Mouse (Mus musculus): ENCODE measurements at regions not wholly inside any gene's neighbourhood (a gene's known extent, or its start where the extent isn't known, plus 50 kb on each side); places are given as distances from the start of the nearest gene placed in this dataset.

DNA sequence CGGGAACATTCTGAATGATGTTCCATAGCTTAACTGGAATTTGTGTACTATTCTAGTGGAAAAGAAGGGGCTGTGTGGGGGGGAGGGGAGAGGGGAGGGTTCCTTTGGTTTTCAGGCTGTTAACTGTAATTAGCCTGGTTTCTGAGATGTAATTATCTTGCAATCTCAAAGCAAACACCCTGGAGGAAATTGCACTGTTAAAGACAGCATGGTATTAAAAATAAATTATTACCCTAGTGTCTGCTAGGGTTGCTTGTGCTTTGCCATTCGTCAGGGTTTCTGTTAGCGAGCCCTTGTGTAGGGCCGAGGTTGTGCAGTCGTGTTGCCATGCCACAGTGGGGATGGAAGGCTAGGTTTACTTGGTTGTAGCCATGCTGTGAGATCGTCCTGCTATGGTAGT is 105.0 kb upstream of the Ppp2r3a start:
- DNase-seq, result no peak

DNA sequence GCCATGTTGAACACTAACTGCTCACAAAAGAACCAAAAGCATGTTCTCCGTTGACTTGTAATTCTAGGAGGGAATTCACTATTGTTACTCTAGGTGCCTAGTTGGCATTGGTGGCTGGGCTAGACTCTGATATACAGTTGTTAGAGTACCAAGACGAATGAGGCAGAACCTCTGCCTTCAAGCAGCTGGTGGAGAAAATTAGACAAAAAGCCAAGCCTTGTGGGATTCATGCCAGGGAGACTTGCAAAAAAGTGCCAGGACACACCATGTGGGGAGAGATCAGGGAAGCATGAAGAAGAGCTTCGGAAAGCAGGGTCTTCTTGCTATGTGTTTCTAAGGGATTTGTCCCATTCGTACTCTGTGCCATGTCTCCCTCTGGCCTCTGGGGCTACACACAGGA is 97.2 kb upstream of the Ppp2r3a start:
- no peak for DNase-seq

DNA sequence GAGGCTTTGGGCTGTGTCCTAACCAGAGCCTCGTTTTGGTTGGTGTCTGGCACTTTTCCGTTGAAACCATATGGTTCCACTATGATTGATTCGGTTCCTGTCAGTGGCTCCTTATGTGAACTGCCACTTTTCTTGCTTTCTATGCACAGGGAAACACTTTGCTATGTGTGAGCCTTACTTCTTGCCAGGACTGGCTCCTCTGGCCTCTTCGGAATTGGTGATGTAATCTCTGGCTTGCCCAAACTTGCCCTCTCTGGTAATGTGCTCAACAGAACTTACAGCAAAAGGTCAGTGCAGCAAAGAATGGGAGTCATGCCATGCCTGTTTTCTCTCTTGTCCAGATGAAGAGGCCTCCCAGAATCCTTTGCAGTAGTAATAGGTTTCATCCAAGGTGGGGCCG is 91.3 kb upstream of the Ppp2r3a start:
- no peak for DNase-seq

DNA sequence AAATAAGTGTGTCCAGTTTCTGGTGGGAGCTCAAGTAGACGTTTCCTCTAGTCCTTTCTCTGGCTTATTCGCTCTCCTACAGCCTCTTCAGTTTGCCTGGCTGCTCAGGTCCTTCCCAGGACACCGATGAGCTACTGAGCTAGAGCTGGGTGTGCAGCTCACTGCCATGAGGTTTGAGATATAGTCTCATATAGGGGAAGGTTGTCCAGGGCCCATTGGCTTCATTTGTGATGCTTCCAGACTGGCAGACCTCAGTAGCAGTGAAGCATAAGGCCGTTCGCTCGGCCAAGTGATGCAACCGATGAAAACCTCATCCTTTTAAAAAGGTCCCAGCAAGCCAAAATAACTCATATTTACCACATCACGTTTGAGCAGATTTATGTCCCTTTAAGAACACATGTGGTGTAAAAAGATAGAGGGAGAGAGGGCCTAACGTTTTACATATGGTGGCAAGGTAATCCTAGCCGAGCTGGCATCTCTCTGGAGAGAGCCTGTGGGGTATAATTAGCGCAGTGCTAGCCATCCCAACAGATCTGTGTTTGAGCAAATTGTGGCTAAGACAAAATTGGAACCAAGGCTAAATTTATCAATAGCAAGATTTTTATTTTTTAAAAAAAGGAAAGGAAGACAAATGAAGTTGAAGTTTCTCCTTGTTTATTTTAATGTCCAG is 89.3 kb upstream of the Ppp2r3a start:
- DNase-seq, result no peak

DNA sequence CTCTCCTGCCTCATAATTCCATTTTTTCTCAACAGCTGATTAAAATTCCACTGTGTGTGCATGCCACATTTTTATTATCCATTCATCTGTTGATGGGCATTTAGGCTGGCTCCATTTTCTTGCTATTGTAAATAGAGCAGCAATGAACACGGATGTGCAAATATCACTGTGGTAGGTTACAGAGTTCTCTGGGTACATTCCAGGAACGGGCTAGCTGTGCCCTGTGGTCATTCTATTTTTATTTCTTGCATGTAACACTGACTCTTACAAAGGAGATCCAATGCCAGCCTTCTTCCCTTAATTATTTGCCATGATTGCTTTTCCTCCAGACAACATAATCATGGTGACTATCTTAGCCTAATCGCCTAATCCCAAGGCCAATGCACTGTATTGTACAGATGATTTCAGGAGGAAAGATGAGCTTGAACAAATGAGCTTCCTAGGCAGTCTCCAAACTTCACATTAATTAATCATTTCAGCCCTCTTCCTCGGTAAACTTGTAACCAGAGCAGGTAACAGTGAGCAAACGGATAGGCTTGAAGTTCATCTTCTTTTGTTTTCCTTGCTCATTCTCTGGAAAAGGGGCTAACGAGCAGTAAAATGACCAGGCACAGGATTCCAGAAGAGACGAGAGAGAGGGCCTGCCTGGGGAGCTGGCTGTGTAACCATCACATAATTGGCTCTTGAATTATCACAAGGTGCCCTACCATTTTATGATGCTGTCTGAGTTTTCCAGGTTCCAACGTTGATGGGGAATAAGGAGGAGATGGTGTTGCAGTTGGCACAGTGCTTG is 77.6 kb upstream of the Ppp2r3a start:
- DNase-seq, result peak; percentile 40

DNA sequence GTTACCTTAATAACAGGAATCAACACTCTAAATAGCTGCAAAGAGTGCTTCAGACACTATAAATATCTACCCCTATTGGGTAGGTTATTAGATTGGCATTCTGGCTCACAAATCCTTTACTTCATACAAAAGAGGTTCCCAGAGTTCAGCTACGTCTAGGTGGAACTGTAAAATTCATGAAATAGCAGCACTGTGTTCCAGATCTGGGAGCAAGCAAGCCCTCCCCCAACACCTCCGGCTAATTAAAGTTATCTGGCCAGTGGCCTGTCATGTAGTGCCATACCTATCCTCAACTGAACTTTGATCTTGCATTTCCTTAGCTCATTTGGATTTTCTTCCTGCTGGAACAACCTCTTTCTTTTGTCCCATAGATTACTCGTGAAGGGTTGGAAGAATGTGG is 75.4 kb upstream of the Ppp2r3a start:
- DNase-seq, result peak; percentile 12

DNA sequence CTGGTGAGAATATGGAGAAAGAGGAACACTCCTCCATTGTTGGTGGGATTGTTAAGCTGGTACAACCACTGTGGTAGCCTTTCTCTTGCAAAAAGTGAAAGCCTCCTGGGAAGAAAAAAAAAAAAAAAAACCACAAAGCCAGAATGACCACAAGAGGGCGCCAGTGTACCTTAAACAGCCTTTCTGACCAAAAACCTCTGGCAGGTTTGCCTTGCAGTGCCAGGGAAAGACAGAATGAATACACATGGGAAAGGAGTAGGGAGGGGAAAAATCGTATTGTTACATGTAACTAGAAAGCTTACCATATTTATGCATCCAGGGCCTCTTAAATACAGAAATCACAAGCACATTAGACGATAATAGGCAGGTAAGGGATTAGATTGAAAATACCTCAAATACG is 62.4 kb upstream of the Ppp2r3a start:
- DNase-seq, result peak; percentile 78

DNA sequence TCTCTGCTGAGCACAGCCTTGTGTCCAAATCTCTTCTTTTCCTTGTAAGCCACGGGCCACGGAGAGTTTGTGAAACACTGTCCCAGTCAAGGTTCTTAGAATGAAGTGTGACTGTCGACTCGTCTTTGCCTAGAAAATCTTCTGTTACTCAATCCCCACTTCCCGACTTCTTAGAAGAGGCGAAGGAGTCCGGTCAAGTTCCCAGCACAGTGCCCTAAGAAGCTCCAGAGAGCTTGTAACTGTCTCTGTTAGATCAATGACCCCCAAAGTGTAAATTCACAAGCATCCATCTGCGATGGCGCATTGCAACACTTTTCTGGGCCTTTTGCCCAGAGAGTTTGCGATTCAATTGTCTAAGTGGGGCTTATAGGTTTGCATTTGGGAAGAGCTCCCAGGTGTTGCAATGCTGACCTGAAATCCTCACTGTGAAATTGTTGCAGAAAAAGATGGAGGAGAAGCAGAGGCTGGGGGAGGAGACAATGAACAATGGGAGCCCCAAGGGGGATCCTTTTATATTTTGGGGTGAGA is 54.9 kb upstream of the Ppp2r3a start:
- DNase-seq, result no peak

DNA sequence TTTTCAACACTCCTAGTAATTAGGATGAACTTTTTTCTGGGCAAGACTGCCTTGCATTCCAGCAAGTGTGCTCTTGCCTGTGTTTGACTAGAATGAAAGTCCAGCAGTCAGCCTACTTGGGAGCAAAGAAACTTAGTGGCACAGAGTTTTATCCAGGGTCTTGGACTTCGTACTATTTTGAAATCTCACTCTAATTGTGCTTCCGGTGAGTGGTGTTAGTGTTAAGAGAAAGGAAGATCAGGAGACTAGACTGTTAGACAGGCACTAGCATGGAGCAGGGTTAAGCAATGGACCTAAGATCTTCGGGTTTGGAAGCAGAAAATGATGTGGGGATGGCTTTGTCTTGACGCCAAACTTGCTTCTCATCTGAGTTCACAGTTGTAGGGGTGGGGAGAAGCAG is 54.1 kb upstream of the Ppp2r3a start:
- no peak for DNase-seq

Data from heart, postnatal 4 days (tissue).